Mouse (Mus musculus) brain, embryonic 14.5 days (tissue): ENCODE results near the gene Catsperz. TPM values are rescaled to one million over a fixed set of nuclear protein-coding genes. Genes with fewer than 3 reads are reported as not detected.

Experiments used
- DNase-seq: peaks from one replicate; pipeline ENCODE4 v3.0.0-alpha.2; 2011; ENCODE audit warnings: low read depth
- CTCF ChIP-seq: fragments of 200-500 bp; IDR thresholded peaks from 2 replicates; pipeline ENCODE4 v1.5.1; 2012; ENCODE audit warnings: inconsistent platforms, mild to moderate bottlenecking, moderate library complexity, borderline replicate concordance; ENCODE audit not compliant: insufficient read depth, insufficient read length; ENCODE audit errors: extremely low read depth
- POLR2A ChIP-seq: fragments of 200-500 bp; IDR thresholded peaks from 2 replicates; pipeline ENCODE4 v1.6.1; 2012; ENCODE audit warnings: mild to moderate bottlenecking, inconsistent platforms, borderline replicate concordance; ENCODE audit not compliant: poor library complexity, insufficient read depth, insufficient read length, severe bottlenecking; ENCODE audit errors: extremely low read depth
- polyA plus RNA-seq: library from polyadenylated mRNA; depleted of rRNA; stranded (reverse); fragments of >200 nt; gene quantifications from 2 replicates; pipeline ENCODE4 v1.2.3, GENCODE M21; 2012; rRNA removed

The Catsperz gene
- polyA plus RNA-seq, 1 experiment: 1.5 TPM

- TF ChIP-seq POLR2A (no peak), CTCF (no peak)
- no peak for DNase-seq
Measured at GRCm38 (mm10) chr19:6875834-6876233, 49.3 kb downstream of the Catsperz start.

- TF ChIP-seq POLR2A (no peak), CTCF (no peak)
- DNase-seq: no peak
Measured at GRCm38 (mm10) chr19:6874257-6874656, 50.9 kb downstream of the Catsperz start.

- DNase-seq: no peak
- no peak for TF ChIP-seq CTCF
- TF ChIP-seq POLR2A: no peak
Measured at GRCm38 (mm10) chr19:6872701-6873100, 52.5 kb downstream of the Catsperz start.

Other genes starting within 250 kb of the Catsperz start
- gene Rps6ka4, start 84.7 kb downstream of the Catsperz start, polyA plus RNA-seq: 6.0 and 7.3 TPM in 2 replicates
- 0.48 and 0.83 TPM in 2 replicates for gene Ccdc88b, start 67.2 kb downstream of the Catsperz start, polyA plus RNA-seq
- 117 and 158 TPM in 2 replicates for gene Trmt112, start 15.7 kb downstream of the Catsperz start, polyA plus RNA-seq
- gene Prdx5, start 15.3 kb downstream of the Catsperz start, polyA plus RNA-seq: 169 and 176 TPM in 2 replicates
- gene Esrra, start 3.6 kb downstream of the Catsperz start, polyA plus RNA-seq: 35.5 and 41.3 TPM in 2 replicates
- 1.2 and 2.1 TPM in 2 replicates for gene Kcnk4, start 9.1 kb upstream of the Catsperz start, polyA plus RNA-seq
- gene Bad, start 16.5 kb upstream of the Catsperz start, polyA plus RNA-seq: 72.8 and 83.4 TPM in 2 replicates
- 75.5 and 86.8 TPM in 2 replicates for gene Gpr137, start 17.1 kb upstream of the Catsperz start, polyA plus RNA-seq
- gene Ppp1r14b, start 49.6 kb upstream of the Catsperz start, polyA plus RNA-seq: 359 and 550 TPM in 2 replicates
- gene Plcb3, start 51.1 kb upstream of the Catsperz start, polyA plus RNA-seq: 22.7 and 28.3 TPM in 2 replicates
- gene Fkbp2, start 55.1 kb upstream of the Catsperz start, polyA plus RNA-seq: 50.3 and 61.0 TPM in 2 replicates
- gene Vegfb, start 62.3 kb upstream of the Catsperz start, polyA plus RNA-seq: 28.6 and 39.3 TPM in 2 replicates
- gene Dnajc4, start 67.2 kb upstream of the Catsperz start, polyA plus RNA-seq: 25.7 and 31.3 TPM in 2 replicates
- 15.4 and 21.5 TPM in 2 replicates for gene Nudt22, start 70.7 kb upstream of the Catsperz start, polyA plus RNA-seq
- 18.6 and 25.5 TPM in 2 replicates for gene Trpt1, start 70.8 kb upstream of the Catsperz start, polyA plus RNA-seq
- 4.8 and 5.3 TPM in 2 replicates for gene Fermt3, start 94.1 kb upstream of the Catsperz start, polyA plus RNA-seq
- gene Stip1, start 114.6 kb upstream of the Catsperz start, polyA plus RNA-seq: 151 and 158 TPM in 2 replicates
- gene Macrod1, start 131.4 kb upstream of the Catsperz start, polyA plus RNA-seq: 5.7 and 8.2 TPM in 2 replicates
- 2.5 and 4.3 TPM in 2 replicates for gene Flrt1, start 180.3 kb upstream of the Catsperz start, polyA plus RNA-seq